Mouse (Mus musculus) intestine, postnatal 0 days (tissue): ENCODE measurements at regions not wholly inside any gene's neighbourhood (a gene's known extent, or its start where the extent isn't known, plus 50 kb on each side); places are given as distances from the start of the nearest gene placed in this dataset.

ENCODE experiments used
- ATAC-seq: fragments of 200-750 bp; cut with Nextera tagmentation; 2 replicates; pipeline ENCODE4 v1.8.0; 2017; ENCODE audit warnings: mild to moderate bottlenecking, moderate TSS enrichment, moderate library complexity
- H3K27ac ChIP-seq: fragments of 300-500 bp; sonication (generic); 2 replicates; pipeline ENCODE4 v1.5.1; 2014; ENCODE audit warnings: mild to moderate bottlenecking, low read depth, low read length, moderate library complexity
- H3K27me3 ChIP-seq: fragments of 300-500 bp; sonication (generic); replicated peaks from 2 replicates; pipeline ENCODE4 v1.6.1; 2014; ENCODE audit warnings: low read length, mixed read lengths; ENCODE audit not compliant: control insufficient read depth, insufficient read depth
- H3K36me3 ChIP-seq: fragments of 300-500 bp; sonication (generic); 2 replicates; pipeline ENCODE4 v1.6.1; 2014; ENCODE audit warnings: mild to moderate bottlenecking, moderate library complexity; ENCODE audit not compliant: control insufficient read depth, insufficient read depth
- H3K4me1 ChIP-seq: fragments of 300-500 bp; sonication (generic); replicated peaks from 2 replicates; pipeline ENCODE4 v1.6.1; 2014; ENCODE audit warnings: antibody characterized with exemption, low read length, mixed read lengths; ENCODE audit not compliant: control insufficient read depth, insufficient read depth
- H3K4me2 ChIP-seq: fragments of 300-500 bp; sonication (generic); replicated peaks from 2 replicates; pipeline ENCODE4 v1.6.1; 2014; ENCODE audit warnings: low read depth, mild to moderate bottlenecking, moderate library complexity
- H3K4me3 ChIP-seq: fragments of 300-500 bp; sonication (generic); 2 replicates; pipeline ENCODE4 v1.5.1; 2014; ENCODE audit warnings: low read depth, low read length
- H3K9ac ChIP-seq: fragments of 300-500 bp; sonication (generic); 2 replicates; pipeline ENCODE4 v1.6.1; 2014; ENCODE audit warnings: mild to moderate bottlenecking, low read depth, low read length
- H3K9me3 ChIP-seq: fragments of 300-500 bp; sonication (generic); 2 replicates; pipeline ENCODE4 v1.6.1; 2016; ENCODE audit warnings: mixed run types; ENCODE audit not compliant: control insufficient read depth
- CTCF ChIP-seq: sonication (generic); IDR thresholded peaks from 2 replicates; pipeline ENCODE4 v1.5.1; 2016; ENCODE audit warnings: low read depth, mild to moderate bottlenecking, control low read depth, antibody characterized with exemption, moderate library complexity
- WGBS: fragments of 180-500 bp; shearing (Covaris S2); extraction: QIAGEN DNeasy Blood & Tissue Kit; methylation state at CpG from one replicate; pipeline ENCODE4 v1.1.7; 2014; 5-methylcytosine and 5-hydroxymethylcytosine counted together

DNA sequence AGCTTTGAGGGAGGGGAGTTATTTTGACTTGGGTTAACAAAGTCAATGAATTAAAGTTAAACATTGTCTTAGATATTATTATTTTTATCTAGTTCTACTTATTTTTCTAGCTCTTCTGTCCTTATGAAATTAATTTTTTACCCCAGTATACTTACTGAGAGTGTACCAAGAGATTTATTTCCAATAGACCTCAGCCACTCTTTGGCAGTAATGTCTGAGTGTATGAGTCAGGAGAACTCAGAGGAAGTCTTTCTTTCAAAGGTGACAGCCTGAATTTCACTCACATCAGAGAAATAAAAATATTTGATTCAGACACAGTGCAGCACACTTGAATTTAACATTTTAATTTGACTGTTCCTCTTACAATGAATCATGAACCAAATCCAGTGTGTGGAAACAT, 227.4 kb upstream of the Fam49a start:
- H3K36me3 ChIP-seq = no peaks in the 10 kb centered on the region
- no peaks in the 10 kb centered on the region for H3K4me1 ChIP-seq
- no peak overlapping the region for H3K9ac ChIP-seq
- no peak overlapping the region for H3K4me3 ChIP-seq
- H3K27ac ChIP-seq = no peak overlapping the region
- ATAC-seq = no peak
- no peak for TF ChIP-seq CTCF
- H3K4me2 ChIP-seq = no peak overlapping the region
- H3K9me3 ChIP-seq = no peaks in the 10 kb centered on the region
- no peaks in the 10 kb centered on the region for H3K27me3 ChIP-seq

DNA sequence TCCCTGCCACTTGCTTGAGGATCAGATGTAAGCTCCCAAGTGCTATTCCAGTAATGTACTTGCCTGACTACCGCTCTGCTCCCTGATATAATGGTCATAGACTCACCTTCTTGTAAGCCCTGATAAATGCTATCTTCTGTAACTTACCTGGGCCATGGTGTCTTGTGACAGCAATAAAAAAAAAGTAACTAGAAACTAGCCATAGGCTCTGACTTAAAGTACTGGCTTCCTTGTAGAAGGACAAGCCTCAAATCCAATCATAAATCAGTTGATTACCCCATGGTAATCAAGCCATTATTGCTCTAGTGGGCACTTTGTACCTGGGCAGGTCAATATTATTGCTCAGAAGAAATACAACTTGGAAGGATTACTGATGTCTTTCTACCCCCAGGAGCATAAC, 222.7 kb upstream of the Fam49a start:
- H3K27ac ChIP-seq = no peak overlapping the region
- 39% methylated on average over 1 of the region's 1 CpGs for WGBS
- no peaks in the 10 kb centered on the region for H3K4me1 ChIP-seq
- no peak overlapping the region for H3K9ac ChIP-seq
- H3K36me3 ChIP-seq = no peaks in the 10 kb centered on the region
- no peak overlapping the region for H3K4me2 ChIP-seq
- peak; percentile 97 for ATAC-seq
- H3K27me3 ChIP-seq = no peaks in the 10 kb centered on the region
- no peaks in the 10 kb centered on the region for H3K9me3 ChIP-seq
- TF ChIP-seq CTCF = no peak
- H3K4me3 ChIP-seq = no peak overlapping the region

DNA sequence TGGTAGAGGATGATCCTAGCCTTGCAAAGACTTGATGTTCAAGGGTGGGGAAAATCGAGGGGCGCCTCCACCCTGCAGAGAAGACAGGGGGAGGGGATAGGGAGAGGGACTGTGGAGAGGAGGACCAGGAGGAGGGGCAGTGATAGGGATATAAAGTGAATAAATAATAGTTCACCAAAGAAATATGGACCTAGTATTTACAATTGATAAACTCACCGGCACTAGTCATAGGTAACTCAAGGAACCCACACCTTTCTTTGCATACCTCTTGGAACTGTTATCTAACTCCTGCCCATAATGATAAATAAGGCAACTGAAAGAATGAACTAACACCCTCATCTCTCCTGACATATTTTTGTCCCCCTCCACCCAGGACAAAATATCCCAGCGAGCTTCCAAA, 199.7 kb upstream of the Fam49a start:
- 71% methylated on average over 4 of the region's 4 CpGs for WGBS
- Histone ChIP-seq H3K27me3 (no peaks in the 10 kb centered on the region), H3K4me1 (no peaks in the 10 kb centered on the region), H3K9me3 (no peaks in the 10 kb centered on the region), H3K9ac (no peak overlapping the region), H3K36me3 (no peaks in the 10 kb centered on the region), H3K4me2 (no peak overlapping the region), H3K27ac (no peak overlapping the region), H3K4me3 (no peak overlapping the region)
- ATAC-seq = no peak
- TF ChIP-seq CTCF = no peak

DNA sequence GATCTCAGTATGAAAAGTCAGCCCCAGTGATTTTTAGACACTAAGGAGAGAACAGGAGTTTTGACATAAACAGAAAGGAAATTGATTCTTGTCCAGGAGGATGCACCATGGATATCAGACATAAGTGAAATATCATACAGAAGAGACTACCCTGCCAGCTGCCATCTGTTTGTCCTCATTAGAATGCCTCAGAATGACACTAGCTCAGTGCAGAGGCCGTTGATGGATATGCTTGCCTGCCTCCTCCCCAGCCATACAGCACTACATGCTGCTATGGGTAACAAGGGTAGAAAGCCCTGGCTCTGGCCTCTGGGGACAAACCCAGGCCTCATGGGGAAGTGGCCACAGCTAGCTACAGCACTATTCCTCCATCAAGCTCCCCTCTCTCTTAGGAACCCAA, 198.0 kb upstream of the Fam49a start:
- Histone ChIP-seq H3K9me3 (no peaks in the 10 kb centered on the region), H3K4me2 (no peak overlapping the region), H3K4me1 (no peaks in the 10 kb centered on the region), H3K9ac (no peak overlapping the region), H3K4me3 (no peak overlapping the region), H3K27ac (no peak overlapping the region), H3K27me3 (no peaks in the 10 kb centered on the region), H3K36me3 (no peaks in the 10 kb centered on the region)
- no peak for ATAC-seq
- no peak for TF ChIP-seq CTCF
- 82% methylated on average over 1 of the region's 1 CpGs for WGBS

DNA sequence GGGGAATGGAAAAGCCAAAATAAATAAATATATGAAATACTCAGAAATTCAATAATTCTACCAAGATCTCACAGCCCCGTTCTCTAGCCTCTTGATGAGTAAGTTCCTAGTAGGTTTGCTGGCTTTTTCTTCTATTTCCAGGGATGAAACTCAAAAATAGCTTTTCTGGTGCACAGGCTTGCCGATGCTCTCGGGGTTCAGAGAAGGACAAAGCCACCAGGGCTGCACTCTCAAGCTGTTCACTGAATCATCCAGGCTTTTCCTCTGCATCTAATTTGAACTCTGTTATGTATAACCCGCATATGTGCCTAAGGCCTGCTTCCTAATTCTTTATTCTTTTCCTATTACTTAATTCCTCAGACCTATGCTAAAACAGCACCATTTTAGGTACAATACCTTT, 197.5 kb upstream of the Fam49a start:
- H3K4me1 ChIP-seq = no peaks in the 10 kb centered on the region
- ATAC-seq = no peak
- H3K4me3 ChIP-seq = no peak overlapping the region
- no peaks in the 10 kb centered on the region for H3K9me3 ChIP-seq
- no peak overlapping the region for H3K4me2 ChIP-seq
- H3K36me3 ChIP-seq = no peaks in the 10 kb centered on the region
- H3K27me3 ChIP-seq = no peaks in the 10 kb centered on the region
- no peak for TF ChIP-seq CTCF
- no peak overlapping the region for H3K27ac ChIP-seq
- WGBS = 88% methylated on average over 4 of the region's 4 CpGs
- no peak overlapping the region for H3K9ac ChIP-seq

DNA sequence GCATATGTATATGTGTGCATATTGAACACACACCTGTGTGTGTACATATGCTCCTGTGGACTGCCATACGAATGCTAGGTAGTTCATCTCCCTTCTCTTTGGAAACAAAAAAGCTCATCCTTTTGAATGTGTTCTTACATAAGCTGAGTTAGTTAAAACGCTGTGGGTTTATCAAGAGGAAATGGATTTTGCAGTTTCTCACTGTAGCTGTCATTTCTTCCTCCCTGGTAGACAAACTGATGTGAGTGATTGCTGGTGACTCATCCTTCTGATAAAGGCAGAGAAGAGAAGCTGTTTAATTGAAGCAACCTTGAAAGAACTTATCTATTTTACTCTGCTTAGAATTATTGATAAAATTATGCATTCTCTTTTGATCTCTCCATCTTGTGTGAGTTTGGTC, 173.6 kb upstream of the Fam49a start:
- Histone ChIP-seq H3K36me3 (no peaks in the 10 kb centered on the region), H3K9ac (no peak overlapping the region), H3K4me1 (no peaks in the 10 kb centered on the region), H3K27ac (no peak overlapping the region), H3K4me3 (no peak overlapping the region), H3K9me3 (no peaks in the 10 kb centered on the region), H3K27me3 (no peaks in the 10 kb centered on the region), H3K4me2 (no peak overlapping the region)
- ATAC-seq = no peak
- TF ChIP-seq CTCF = no peak
- 63% methylated on average over 2 of the region's 2 CpGs for WGBS
